Mouse (Mus musculus): Measurements from ENCODE around the gene Pparg.

Pparg gene

GRCm38 (mm10) chr6:115464661-115465060 is 103.9 kb downstream of the Pparg start:
- DNase-seq = peak; percentile 17

GRCm38 (mm10) chr6:115465463-115465862 is 104.7 kb downstream of the Pparg start:
- no peak for DNase-seq

GRCm38 (mm10) chr6:115465876-115466275 is 105.1 kb downstream of the Pparg start:
- peak; percentile 66 for DNase-seq

GRCm38 (mm10) chr6:115466601-115467000 is 105.8 kb downstream of the Pparg start:
- DNase-seq = no peak

GRCm38 (mm10) chr6:115469666-115470581 is 109.2 kb downstream of the Pparg start:
- no peak for DNase-seq

GRCm38 (mm10) chr6:115471956-115472355 is 111.2 kb downstream of the Pparg start:
- no peak for DNase-seq

- no peak for DNase-seq
Observed at GRCm38 (mm10) chr6:115477081-115477695, 116.4 kb downstream of the Pparg start.

GRCm38 (mm10) chr6:115479963-115480321 is 119.2 kb downstream of the Pparg start:
- DNase-seq = no peak

GRCm38 (mm10) chr6:115480322-115481017 is 119.7 kb downstream of the Pparg start:
- no peak for DNase-seq

GRCm38 (mm10) chr6:115481018-115481354 is 120.2 kb downstream of the Pparg start:
- peak; percentile 75 for DNase-seq

- no peak for DNase-seq
Observed at GRCm38 (mm10) chr6:115481603-115482002, 120.9 kb downstream of the Pparg start.

GRCm38 (mm10) chr6:115485635-115486034 is 124.9 kb downstream of the Pparg start:
- no peak for DNase-seq

- no peak for DNase-seq
Observed at GRCm38 (mm10) chr6:115489831-115490230, 129.1 kb downstream of the Pparg start.

GRCm38 (mm10) chr6:115492952-115493613 is 132.3 kb downstream of the Pparg start:
- no peak for DNase-seq

GRCm38 (mm10) chr6:115493824-115494223 is 133.1 kb downstream of the Pparg start:
- DNase-seq = no peak

GRCm38 (mm10) chr6:115499540-115499939 is 138.8 kb downstream of the Pparg start:
- DNase-seq = no peak

GRCm38 (mm10) chr6:115500234-115500633 is 139.5 kb downstream of the Pparg start:
- DNase-seq = no peak

- DNase-seq = no peak
Observed at GRCm38 (mm10) chr6:115501131-115501530, 140.4 kb downstream of the Pparg start.

GRCm38 (mm10) chr6:115503038-115503437 is 142.3 kb downstream of the Pparg start:
- DNase-seq = no peak

- DNase-seq = no peak
Observed at GRCm38 (mm10) chr6:115503549-115504159, 142.9 kb downstream of the Pparg start.

- peak; percentile 14 for DNase-seq
Observed at GRCm38 (mm10) chr6:115504160-115504558, 143.4 kb downstream of the Pparg start.

GRCm38 (mm10) chr6:115504915-115505314 is 144.2 kb downstream of the Pparg start:
- no peak for DNase-seq

GRCm38 (mm10) chr6:115506425-115506824 is 145.7 kb downstream of the Pparg start:
- no peak for DNase-seq
